Mouse (Mus musculus): ENCODE measurements at regions not wholly inside any gene's neighbourhood (a gene's known extent, or its start where the extent isn't known, plus 50 kb on each side); places are given as distances from the start of the nearest gene placed in this dataset. TPM values are rescaled to one million over a fixed set of nuclear protein-coding genes. Genes with fewer than 3 reads are reported as not detected.

- no peak; the same call in 1 of the 2 replicates for ATAC-seq (ENCODE audit: low read depth)
- Histone ChIP-seq H3K4me2 (ENCODE audit: low read depth, low read length) (no peak overlapping the region), H3K4me1 (ENCODE audit: control insufficient read depth, insufficient read depth, low read length) (no peaks in the 10 kb centered on the region), H3K9me3 (ENCODE audit: control insufficient read depth, low read length) (no peaks in the 10 kb centered on the region), H3K9ac (replicated peaks; ENCODE audit: low read depth, low read length) (no peak overlapping the region), H3K4me3 (ENCODE audit: low read depth, low read length) (no peak overlapping the region), H3K27me3 (ENCODE audit: control insufficient read depth, insufficient read depth, low read length) (no peaks in the 10 kb centered on the region), H3K27ac (ENCODE audit: low read depth, low read length) (no peak overlapping the region), H3K36me3 (ENCODE audit: control insufficient read depth, insufficient read depth, low read length) (no peaks in the 10 kb centered on the region)
- 88% methylated on average over 4 of the region's 4 CpGs for WGBS
These were observed 728.7 kb downstream of the Phf3 start for GRCm38 (mm10) chr1:30144997-30145396.

- no peak overlapping the region for H3K4me3 ChIP-seq (ENCODE audit: low read depth, low read length)
- H3K4me1 ChIP-seq (ENCODE audit: control insufficient read depth, insufficient read depth, low read length) = no peaks in the 10 kb centered on the region
- 89% methylated on average over 3 of the region's 3 CpGs for WGBS
- ATAC-seq (ENCODE audit: low read depth) = no peak
- H3K27ac ChIP-seq (ENCODE audit: low read depth, low read length) = no peak overlapping the region
- H3K4me2 ChIP-seq (ENCODE audit: low read depth, low read length) = no peak overlapping the region
- no peak overlapping the region for H3K9ac ChIP-seq (replicated peaks; ENCODE audit: low read depth, low read length)
- H3K36me3 ChIP-seq (ENCODE audit: control insufficient read depth, insufficient read depth, low read length) = no peaks in the 10 kb centered on the region
- H3K9me3 ChIP-seq (ENCODE audit: control insufficient read depth, low read length) = no peaks in the 10 kb centered on the region
- H3K27me3 ChIP-seq (ENCODE audit: control insufficient read depth, insufficient read depth, low read length) = no peaks in the 10 kb centered on the region
These were observed 759.5 kb downstream of the Phf3 start for GRCm38 (mm10) chr1:30114186-30114585.

Small RNA genes lying in the stretch of these regions (microRNA-seq; reads per million reads assigned to microRNA genes)
- gene Gm27430 = not detected

Measured in neural tube, embryonic 14.5 days (tissue).